In genomic region chr2:63853226-63853625, GRCm38 (mm10) we compare ENCODE assay signal across 22 mouse cellular contexts.
DNase-seq lines count a peak whose midpoint lies in the region; ATAC-seq lines count a peak whose summit lies in the region.
"Had no signal": no experiment of that assay in that cellular context is flagged by ENCODE, and none has a peak within 500 bp of the region (broad histone marks: within the 10 kb centered on the region; RNA-seq: fewer than 3 reads in every experiment).

No protein-coding gene starts in this region.

- no peak overlapping the region for H3K27ac ChIP-seq in forebrain, embryonic 14.5 days (ENCODE audit: low read depth, low read length)
- no peak overlapping the region for H3K27ac ChIP-seq in forebrain, embryonic 15.5 days (replicated peaks)
- H3K27ac ChIP-seq in midbrain, embryonic 11.5 days (ENCODE audit: low read depth, low read length) = no peak overlapping the region
- H3K27ac ChIP-seq in midbrain, embryonic 10.5 days (replicated peaks) = no peak overlapping the region
- H3K27ac ChIP-seq: heart, embryonic 10.5 days; intestine, embryonic 15.5 days had no signal

- H3K36me3 ChIP-seq in forebrain, embryonic 14.5 days (ENCODE audit: control insufficient read depth, insufficient read depth, low read length) = no peaks in the 10 kb centered on the region
- H3K36me3 ChIP-seq in forebrain, embryonic 15.5 days = no peaks in the 10 kb centered on the region
- H3K36me3 ChIP-seq in midbrain, embryonic 11.5 days (ENCODE audit: control insufficient read depth, insufficient read depth, low read length) = no peaks in the 10 kb centered on the region
- no peaks in the 10 kb centered on the region for H3K36me3 ChIP-seq in midbrain, embryonic 10.5 days
- H3K36me3 ChIP-seq: embryonic facial prominence, embryonic 12.5 days; G1E; heart, embryonic 10.5 days; intestine, embryonic 15.5 days had no signal

- no peak overlapping the region for H3K4me2 ChIP-seq in forebrain, embryonic 14.5 days (ENCODE audit: low read length)
- no peak overlapping the region for H3K4me2 ChIP-seq in forebrain, embryonic 15.5 days (replicated peaks)
- no peak overlapping the region for H3K4me2 ChIP-seq in midbrain, embryonic 11.5 days
- H3K4me2 ChIP-seq: embryonic facial prominence, embryonic 12.5 days; intestine, embryonic 15.5 days had no signal

- no peak for ATAC-seq in cerebellum, adult (ENCODE audit: insufficient number of reproducible peaks, low FRiP score, low TSS enrichment)
- 0 out of 2 replicates have a peak, but pooled peaks have one; percentile 11 for ATAC-seq in forebrain, embryonic 14.5 days
- no peak for ATAC-seq in forebrain, embryonic 15.5 days (replicated peaks)
- ATAC-seq in midbrain, embryonic 11.5 days (ENCODE audit: low FRiP score) = no peak
- no peak for ATAC-seq in megakaryocyte-erythroid progenitor cell, adult 5-6 weeks (replicated peaks; ENCODE audit: low FRiP score, low TSS enrichment, poor library complexity, severe bottlenecking)
- ATAC-seq: CD4-positive, CD25-positive, alpha-beta regulatory T cell, adult 4 months; intestine, embryonic 15.5 days had no signal

- H3K27me3 ChIP-seq in forebrain, embryonic 14.5 days (replicated peaks; ENCODE audit: control insufficient read depth, insufficient read depth, low read length) = peaks cover 2% of the 10 kb centered on the region; the same call in 1 of the 2 replicates
- H3K27me3 ChIP-seq in forebrain, embryonic 15.5 days = 0 out of 2 replicates have a peak, but pooled peaks cover 7% of the 10 kb centered on the region
- no peaks in the 10 kb centered on the region for H3K27me3 ChIP-seq in midbrain, embryonic 11.5 days (ENCODE audit: control insufficient read depth, insufficient read depth, low read length)
- no peaks in the 10 kb centered on the region for H3K27me3 ChIP-seq in midbrain, embryonic 10.5 days (ENCODE audit: low read depth, poor library complexity, severe bottlenecking)
- H3K27me3 ChIP-seq: embryonic facial prominence, embryonic 12.5 days; intestine, embryonic 15.5 days had no signal

- H3K4me3 ChIP-seq in forebrain, embryonic 14.5 days (ENCODE audit: low read depth, low read length) = no peak overlapping the region
- H3K4me3 ChIP-seq in forebrain, embryonic 15.5 days = no peak overlapping the region
- H3K4me3 ChIP-seq in midbrain, embryonic 11.5 days (ENCODE audit: low read depth, low read length) = no peak overlapping the region
- H3K4me3 ChIP-seq in midbrain, embryonic 10.5 days = no peak overlapping the region
- H3K4me3 ChIP-seq: embryonic facial prominence, embryonic 12.5 days; heart, embryonic 10.5 days; intestine, embryonic 15.5 days had no signal

- no peak overlapping the region for H3K9ac ChIP-seq in forebrain, embryonic 14.5 days (ENCODE audit: low read length)
- H3K9ac ChIP-seq in forebrain, embryonic 15.5 days (replicated peaks) = no peak overlapping the region
- H3K9ac ChIP-seq in midbrain, embryonic 11.5 days (ENCODE audit: low read length) = no peak overlapping the region
- H3K9ac ChIP-seq: embryonic facial prominence, embryonic 12.5 days; intestine, embryonic 15.5 days had no signal

- peaks cover 19% of the 10 kb centered on the region for H3K4me1 ChIP-seq in forebrain, embryonic 14.5 days (ENCODE audit: control insufficient read depth, insufficient read depth, low read length)
- H3K4me1 ChIP-seq in forebrain, embryonic 15.5 days = peaks cover 24% of the 10 kb centered on the region
- H3K4me1 ChIP-seq in midbrain, embryonic 11.5 days (ENCODE audit: control insufficient read depth, insufficient read depth, low read length) = no peaks in the 10 kb centered on the region; the same call in 1 of the 2 replicates
- peaks cover 20% of the 10 kb centered on the region for H3K4me1 ChIP-seq in midbrain, embryonic 10.5 days
- H3K4me1 ChIP-seq: intestine, embryonic 15.5 days had no signal

- WGBS in forebrain, embryonic 14.5 days = 13% methylated on average over 10 of the region's 10 CpGs
- WGBS in forebrain, embryonic 15.5 days = 16% methylated on average over 10 of the region's 10 CpGs
- WGBS in midbrain, embryonic 11.5 days = 77% methylated on average over 10 of the region's 10 CpGs
- WGBS in midbrain, embryonic 10.5 days = 73% methylated on average over 10 of the region's 10 CpGs

- H3K9me3 ChIP-seq in forebrain, embryonic 14.5 days (replicated peaks; ENCODE audit: control insufficient read depth, low read length) = no peaks in the 10 kb centered on the region
- no peaks in the 10 kb centered on the region for H3K9me3 ChIP-seq in forebrain, embryonic 15.5 days
- no peaks in the 10 kb centered on the region for H3K9me3 ChIP-seq in midbrain, embryonic 11.5 days (ENCODE audit: control insufficient read depth, low read length)
- H3K9me3 ChIP-seq in midbrain, embryonic 10.5 days (replicated peaks) = no peaks in the 10 kb centered on the region
- H3K9me3 ChIP-seq: embryonic facial prominence, embryonic 12.5 days; heart, embryonic 10.5 days; intestine, embryonic 15.5 days had no signal

- peak; percentile 49 to 51 for DNase-seq in cerebellum, postnatal 10 days
- DNase-seq in forebrain, embryonic 14.5 days (ENCODE audit: low spot score) = peak; percentile 41
- DNase-seq in midbrain, embryonic 11.5 days (ENCODE audit: low spot score, missing footprints) = peak; percentile 78
- no peak for DNase-seq in midbrain, embryonic 10.5 days (ENCODE audit: low spot score)
- DNase-seq in retina, postnatal 1 day = peak; percentile 83
- DNase-seq: adrenal gland, postnatal 10 days; B cell, adult 2 months; cerebellum, adult 2 months; embryo, embryonic 11 days; gastrocnemius, postnatal 10 days; heart, adult 18-20 months; heart, postnatal 10 days; heart, postnatal 4 days; kidney, adult 18-20 months had no signal
